Mouse (Mus musculus): ENCODE data around the gene Sprr2b.
"Not testable (repeated sequence)": the region's sequence is repeated elsewhere in the genome, so short reads cannot be mapped to it uniquely, and the experiment has no call there.

Sprr2b gene

GRCm38 (mm10) chr3:92316320-92316719 is at the start of gene Sprr2b:
TSS of gene Sprr2b (plus strand) at chr3:92316620.
- no peak for DNase-seq (ENCODE audit: inconsistent age in 2 of 2, low spot score in 1 of 2)

DNA sequence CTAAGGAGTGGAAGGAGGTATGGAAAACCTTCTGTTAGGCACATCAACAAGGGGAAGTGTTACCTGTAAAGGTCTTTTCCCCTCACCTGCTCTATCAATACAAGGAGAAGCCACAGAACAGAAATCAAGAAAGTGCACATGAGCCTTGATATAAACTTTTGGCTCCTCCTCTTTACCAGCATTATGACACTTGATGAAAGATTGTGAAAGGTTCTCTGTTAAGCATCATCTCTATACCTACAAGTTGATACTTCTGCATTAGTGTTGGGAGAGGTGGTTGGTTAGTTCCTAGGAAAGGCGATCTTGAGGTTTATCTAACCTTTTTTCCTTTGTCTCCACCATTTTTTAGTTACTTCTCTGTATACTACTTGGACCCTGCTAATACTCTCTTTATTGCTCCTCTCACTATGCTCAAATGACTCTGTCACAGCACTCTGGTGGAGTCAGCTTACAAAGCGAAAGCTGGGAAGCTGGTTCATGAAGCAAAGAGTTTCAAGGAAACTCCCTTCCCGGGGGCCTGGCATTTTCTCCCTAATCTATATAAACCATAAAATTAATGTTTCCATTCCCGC is 44.9 kb upstream of the Sprr2b start:
- DNase-seq (ENCODE audit: inconsistent age in 2 of 2, low spot score in 1 of 2): not testable (repeated sequence)

- DNase-seq (ENCODE audit: inconsistent age in 2 of 2, low spot score in 1 of 2): not testable (repeated sequence)
These were observed 42.9 kb upstream of the Sprr2b start for GRCm38 (mm10) chr3:92273504-92273903.

- not testable (repeated sequence) for DNase-seq (ENCODE audit: inconsistent age in 2 of 2, low spot score in 1 of 2)
These were observed 42.4 kb upstream of the Sprr2b start for GRCm38 (mm10) chr3:92274018-92274417.

GRCm38 (mm10) chr3:92279663-92280062 is 36.8 kb upstream of the Sprr2b start:
- DNase-seq (ENCODE audit: inconsistent age in 2 of 2, low spot score in 1 of 2): not testable (repeated sequence)

DNA sequence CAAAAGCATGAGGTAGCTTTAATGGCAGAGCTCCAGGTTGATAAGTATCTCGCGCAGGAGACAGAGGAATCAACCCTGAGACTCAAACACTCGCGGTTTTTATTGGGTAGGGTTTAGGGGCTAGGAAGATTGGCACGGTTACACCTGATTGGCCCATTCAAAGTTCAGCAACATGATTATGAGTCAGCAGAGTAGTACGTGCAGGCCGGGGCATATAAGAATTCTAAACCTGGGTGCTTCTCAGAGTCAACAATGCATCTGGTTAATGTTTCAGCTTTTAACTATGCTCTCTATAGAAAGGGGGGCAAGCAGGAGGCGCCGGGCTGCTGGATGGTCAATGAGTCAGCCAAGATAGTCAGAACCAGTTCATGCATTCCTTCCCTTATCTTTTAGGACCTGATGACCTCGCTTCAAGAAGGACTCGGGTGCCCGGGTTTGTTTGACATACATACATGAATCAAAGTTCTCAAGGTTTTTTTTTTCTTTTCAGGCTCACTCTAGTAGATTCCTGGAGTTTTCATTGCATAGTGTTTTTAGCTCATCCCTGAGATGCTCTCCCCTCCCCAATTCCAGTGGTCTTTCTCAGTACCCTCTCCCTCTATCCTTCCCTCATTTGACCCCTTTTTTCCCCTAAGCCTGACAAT is 35.3 kb upstream of the Sprr2b start:
- peak; percentile 26 to 73 for DNase-seq (ENCODE audit: inconsistent age in 2 of 2, low spot score in 1 of 2)

DNA sequence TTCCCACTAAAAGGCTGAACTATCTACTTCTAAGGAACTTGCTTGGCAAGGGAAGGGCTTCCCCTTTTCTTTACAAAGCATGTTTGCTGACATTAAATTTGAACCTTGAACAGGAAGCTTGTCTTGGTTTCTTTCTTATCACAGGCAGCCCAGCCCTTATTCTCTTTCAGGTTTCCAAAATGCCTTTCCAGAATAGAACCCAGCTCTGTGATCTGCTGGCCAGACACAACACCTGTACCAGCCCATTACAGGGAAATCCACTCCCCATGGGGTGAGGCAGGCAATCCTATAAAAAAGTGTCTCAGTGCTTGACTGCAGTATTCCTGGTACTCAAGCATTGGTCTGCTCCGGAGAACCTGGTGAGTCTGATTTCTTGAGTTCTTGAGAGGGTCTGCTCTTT is 31.3 kb upstream of the Sprr2b start, which contains the start of gene Sprr2a3:
Sprr2a3 (plus strand) TSS at position 317 of the 400 bp plus-strand sequence.
- DNase-seq (ENCODE audit: inconsistent age in 2 of 2, low spot score in 1 of 2): peak in 1 of 2 experiments; percentile 7

DNA sequence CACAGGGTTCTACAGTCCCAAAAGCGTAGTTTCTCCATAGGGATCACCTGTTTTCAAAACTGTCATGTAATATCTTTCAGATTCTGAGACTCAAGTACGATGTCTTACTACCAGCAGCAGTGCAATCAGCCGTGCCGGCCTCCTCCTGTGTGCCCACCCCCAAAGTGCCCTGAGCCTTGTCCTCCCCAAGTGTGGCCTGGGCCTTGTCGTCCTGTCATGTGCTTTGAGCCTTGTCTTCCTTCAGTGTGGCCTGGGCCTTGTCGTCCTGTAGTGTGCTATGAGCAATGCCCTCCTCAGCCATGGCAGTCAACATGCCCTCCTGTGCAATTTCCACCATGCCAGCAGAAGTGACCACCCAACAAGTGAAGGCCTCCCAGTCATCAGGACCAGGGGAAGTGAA is 27.9 kb upstream of the Sprr2b start:
- DNase-seq (ENCODE audit: inconsistent age in 2 of 2, low spot score in 1 of 2): not testable (repeated sequence)

- no peak for DNase-seq (ENCODE audit: inconsistent age in 2 of 2, low spot score in 1 of 2)
These were observed 9.0 kb upstream of the Sprr2b start for GRCm38 (mm10) chr3:92307406-92307805.

DNA sequence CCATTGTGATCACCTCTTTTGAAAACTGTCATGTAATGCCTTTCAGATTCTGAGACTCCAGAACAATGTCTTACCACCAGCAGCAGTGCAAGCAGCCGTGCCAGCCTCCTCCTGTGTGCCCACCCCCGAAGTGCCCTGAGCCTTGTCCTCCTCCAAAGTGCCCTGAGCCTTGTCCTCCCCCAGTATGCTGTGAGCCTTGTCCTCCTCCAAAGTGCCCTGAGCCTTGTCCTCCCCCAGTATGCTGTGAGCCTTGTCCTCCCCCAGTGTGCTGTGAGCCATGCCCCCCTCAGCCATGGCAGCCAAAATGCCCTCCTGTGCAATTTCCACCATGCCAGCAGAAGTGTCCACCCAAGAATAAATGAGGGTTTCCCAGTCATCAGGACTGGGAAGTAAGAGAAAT is 964 bp downstream of the Sprr2b start:
- DNase-seq (ENCODE audit: inconsistent age in 2 of 2, low spot score in 1 of 2): no peak

- no peak for DNase-seq (ENCODE audit: inconsistent age in 2 of 2, low spot score in 1 of 2)
These were observed 19.9 kb downstream of the Sprr2b start for GRCm38 (mm10) chr3:92336278-92336677.

- DNase-seq (ENCODE audit: inconsistent age in 2 of 2, low spot score in 1 of 2): no peak
These were observed 22.4 kb downstream of the Sprr2b start, which contains the start of gene Sprr2d for GRCm38 (mm10) chr3:92338840-92339239. TSS of gene Sprr2d (plus strand) at chr3:92339140.

DNA sequence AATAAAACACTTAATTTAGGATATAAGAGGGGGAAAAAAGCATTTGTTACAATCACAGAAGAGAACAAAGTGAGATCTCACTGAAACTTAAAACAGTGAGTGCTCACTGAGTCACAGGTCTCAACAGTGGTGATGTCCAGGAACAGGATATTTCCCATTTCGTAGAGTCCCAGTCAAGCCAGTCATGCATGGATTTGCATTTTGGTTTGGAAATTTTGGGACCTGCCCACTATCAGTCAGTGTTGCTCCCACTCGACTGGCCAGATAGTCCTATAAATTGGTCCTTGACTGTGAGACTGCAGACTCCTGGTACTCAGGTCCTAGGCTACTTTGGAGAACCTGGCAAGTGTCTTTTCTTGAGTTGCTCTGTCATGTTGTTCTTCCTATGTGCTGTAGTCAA is 35.4 kb downstream of the Sprr2b start, which contains the start of gene Sprr2e:
Sprr2e (plus strand) TSS at position 301 of the 400 bp plus-strand sequence.
- no peak for DNase-seq (ENCODE audit: inconsistent age in 2 of 2, low spot score in 1 of 2)

GRCm38 (mm10) chr3:92361619-92362018 is 45.2 kb downstream of the Sprr2b start:
- DNase-seq (ENCODE audit: inconsistent age in 2 of 2, low spot score in 1 of 2): no peak

- DNase-seq (ENCODE audit: inconsistent age in 2 of 2, low spot score in 1 of 2): no peak
These were observed 48.5 kb downstream of the Sprr2b start, which contains the start of gene Sprr2f for GRCm38 (mm10) chr3:92364887-92365286. TSS of gene Sprr2f (plus strand) at chr3:92365187.

All from adrenal gland, adult (tissue).